Mouse (Mus musculus): Measurements from ENCODE around the gene Rbfox3.

DNA sequence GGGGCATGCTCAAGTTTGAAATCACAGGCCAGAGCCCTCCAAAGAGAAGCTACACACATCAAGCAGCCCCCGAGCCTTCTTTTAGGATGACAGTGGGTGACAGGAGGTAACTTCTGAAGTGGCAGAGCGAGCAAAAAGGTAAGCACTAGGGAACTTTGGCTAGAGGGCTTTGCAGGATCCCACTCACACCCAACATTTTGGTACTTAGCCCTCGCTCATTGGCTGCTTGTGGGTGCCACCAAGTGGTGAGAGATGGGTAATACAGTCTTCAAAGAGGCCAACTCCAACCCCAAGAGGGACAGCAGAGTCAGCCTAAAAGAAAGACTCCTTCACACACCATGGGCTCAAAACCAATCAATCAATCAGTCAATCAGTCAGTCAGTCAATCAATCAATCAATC, 168.6 kb downstream of the Rbfox3 start:
- no peak for TF ChIP-seq POLR2A (IDR thresholded peaks at IDR 0.05; ENCODE audit: borderline replicate concordance, control insufficient read depth, low read depth, low read length)
- peak; percentile 55; the same call in 1 of the 2 replicates for TF ChIP-seq CTCF (IDR thresholded peaks at IDR 0.05; ENCODE audit: control insufficient read depth, insufficient read depth, low read length)
